Mouse (Mus musculus): Measurements from ENCODE around the gene Fmnl3. TPM values are rescaled to one million over a fixed set of nuclear protein-coding genes. Genes with fewer than 3 reads are reported as not detected.
"Not testable (repeated sequence)": the region's sequence is repeated elsewhere in the genome, so short reads cannot be mapped to it uniquely, and the experiment has no call there.

Fmnl3 gene
- polyA plus RNA-seq, 1 experiment from 2014 or later = 22.3 TPM

- no peak for DNase-seq (ENCODE audit: low spot score)
These were observed 17.7 kb upstream of the Fmnl3 start for GRCm38 (mm10) chr15:99387976-99388375.

- DNase-seq (ENCODE audit: low spot score) = no peak
These were observed 16.5 kb upstream of the Fmnl3 start for GRCm38 (mm10) chr15:99386796-99387195.

GRCm38 (mm10) chr15:99386110-99386509, 15.8 kb upstream of the Fmnl3 start:
- not testable (repeated sequence) for DNase-seq (ENCODE audit: low spot score)

DNA sequence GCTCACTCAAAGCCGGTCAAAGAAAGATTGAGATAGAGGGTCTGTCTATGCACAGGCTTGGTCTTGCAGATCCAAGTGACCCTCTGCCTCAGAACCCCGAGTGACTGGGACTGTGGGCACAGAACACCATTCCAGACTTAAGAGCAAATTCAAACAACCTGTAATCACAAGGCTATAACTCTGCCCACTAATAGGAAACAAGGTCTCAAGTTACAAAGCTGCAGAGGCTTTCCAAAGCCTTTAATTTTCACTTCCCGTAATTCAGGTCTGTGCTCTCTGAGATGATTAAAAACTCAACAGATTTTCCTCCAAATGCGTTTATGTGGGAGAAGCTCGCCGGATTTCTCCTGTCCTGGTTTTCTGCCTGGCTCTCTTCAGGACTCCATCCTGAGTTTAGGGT, 13.8 kb upstream of the Fmnl3 start:
- no peak for DNase-seq (ENCODE audit: low spot score)

- no peak for DNase-seq (ENCODE audit: low spot score)
These were observed 12.6 kb upstream of the Fmnl3 start for GRCm38 (mm10) chr15:99382893-99383292.

DNA sequence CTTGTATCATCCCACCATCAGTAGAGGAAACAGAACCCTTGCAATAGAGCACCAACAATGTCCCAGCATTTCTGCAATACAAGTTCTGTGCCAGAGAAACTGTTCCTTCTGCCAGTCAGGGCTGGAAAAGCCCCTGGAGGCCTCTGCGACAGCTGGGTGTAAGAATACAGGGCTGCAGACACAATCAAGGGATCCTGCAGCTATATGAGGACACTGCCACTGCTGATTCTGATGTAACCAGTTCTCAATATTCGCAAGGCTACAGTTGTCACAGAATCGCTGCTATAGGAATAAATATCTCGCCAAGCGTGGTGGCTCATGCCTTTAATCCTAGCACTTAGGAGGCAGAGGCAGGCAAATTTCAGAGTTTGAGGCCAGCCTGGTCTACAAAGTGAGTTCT, 6.0 kb upstream of the Fmnl3 start:
- no peak for DNase-seq (ENCODE audit: low spot score)

GRCm38 (mm10) chr15:99375581-99375980, 5.3 kb upstream of the Fmnl3 start:
- DNase-seq (ENCODE audit: low spot score) = no peak

DNA sequence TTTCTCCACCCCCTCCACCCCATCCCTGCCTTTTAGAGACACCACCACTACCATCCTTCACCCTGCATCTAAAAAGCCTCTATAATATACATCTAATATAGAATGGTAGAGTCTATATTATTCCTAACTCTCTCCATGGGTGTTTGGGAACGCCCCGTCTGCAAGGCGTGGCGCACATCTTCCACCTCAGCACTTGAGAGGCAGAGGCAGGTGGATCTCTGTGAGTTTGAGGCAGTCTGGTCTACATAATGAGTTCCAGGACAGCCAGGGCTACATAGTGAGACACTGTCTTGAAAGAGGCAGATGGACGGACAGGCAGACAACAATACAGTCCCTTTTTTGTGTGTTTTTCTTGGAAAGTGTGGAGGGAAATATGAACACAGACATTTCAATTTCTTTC, 4.8 kb upstream of the Fmnl3 start:
- no peak for DNase-seq (ENCODE audit: low spot score)

- DNase-seq (ENCODE audit: low spot score) = no peak
These were observed 2.5 kb upstream of the Fmnl3 start for GRCm38 (mm10) chr15:99372761-99373160.

DNA sequence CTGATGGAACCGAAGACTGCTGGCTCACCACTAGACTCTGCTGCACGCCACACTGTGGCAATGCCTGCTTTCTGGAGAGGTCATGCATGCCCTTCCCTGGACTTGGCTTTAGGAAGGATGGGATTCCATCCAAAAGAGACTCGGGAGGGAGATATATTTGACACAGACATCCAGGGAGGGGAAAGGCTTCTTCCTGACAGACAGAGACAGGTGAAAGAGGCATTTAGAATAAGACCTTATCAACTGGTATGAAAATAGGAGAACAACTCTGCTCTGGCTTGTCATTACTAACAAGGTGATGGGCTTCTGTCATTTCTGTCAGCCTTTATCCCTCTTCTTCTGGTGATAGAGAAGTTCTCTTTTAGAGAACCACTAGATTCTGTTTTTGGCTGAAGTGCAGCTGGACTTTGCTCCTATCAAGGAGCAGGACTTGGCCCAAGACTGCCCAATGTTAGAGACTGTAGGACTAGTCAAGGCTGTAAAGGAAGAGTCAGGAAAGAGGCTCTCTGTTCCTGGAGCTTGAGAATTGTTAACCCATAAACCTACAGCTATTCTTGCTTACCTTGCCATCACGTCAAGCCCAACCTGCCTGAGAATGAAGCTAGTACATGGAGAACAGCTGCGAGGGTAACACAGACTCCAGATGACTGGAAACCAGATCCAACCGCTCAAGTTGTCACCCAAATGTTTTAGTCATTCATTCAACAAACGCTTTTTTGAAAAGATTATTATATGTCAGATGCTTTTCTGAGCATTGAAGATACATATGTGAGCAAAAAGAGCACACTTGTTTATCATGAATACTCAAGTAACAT, 1.5 kb upstream of the Fmnl3 start:
- no peak for DNase-seq (ENCODE audit: low spot score)

DNA sequence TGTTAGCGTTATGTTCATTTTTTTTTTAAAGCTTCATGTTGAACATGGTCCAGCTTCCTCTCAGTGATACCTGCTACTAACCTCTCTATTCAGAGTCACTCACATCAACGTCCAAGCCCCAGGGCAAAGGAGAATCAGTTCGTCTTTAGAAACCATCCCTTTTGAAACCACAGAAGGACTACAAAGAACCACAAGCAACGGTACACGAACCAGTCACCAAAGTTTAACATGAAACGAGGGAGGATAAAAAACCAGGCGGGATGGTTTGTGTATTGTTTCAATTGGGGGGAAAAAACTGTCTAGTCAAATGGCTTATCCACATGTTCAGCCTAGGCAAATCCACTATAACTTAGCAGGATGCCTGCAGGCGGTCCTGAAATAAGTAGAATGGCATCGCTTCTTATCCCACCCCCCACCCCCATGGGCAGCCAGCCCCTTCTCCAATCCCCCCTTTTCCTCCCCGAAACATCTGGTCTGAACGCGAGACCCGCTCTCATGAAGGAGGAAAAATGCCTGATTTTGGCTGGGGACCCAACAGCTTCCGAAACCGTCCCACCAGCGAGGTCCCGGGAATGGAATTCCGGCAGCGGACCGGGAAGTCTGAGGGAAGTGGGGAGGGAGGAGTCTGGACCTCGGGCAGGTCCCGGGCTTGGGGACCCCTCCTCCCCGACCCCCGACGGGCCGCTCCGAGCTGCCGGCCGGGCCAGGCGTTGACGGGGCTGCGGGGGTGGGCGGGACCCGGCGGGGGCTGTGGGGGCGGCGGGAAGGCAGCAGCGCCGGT, 701 bp downstream of the Fmnl3 start:
- DNase-seq (ENCODE audit: low spot score) = peak; percentile 16

- no peak for DNase-seq (ENCODE audit: low spot score)
These were observed 1.6 kb downstream of the Fmnl3 start for GRCm38 (mm10) chr15:99368583-99369266.

- peak; percentile 71 for DNase-seq (ENCODE audit: low spot score)
These were observed 5.4 kb downstream of the Fmnl3 start for GRCm38 (mm10) chr15:99364921-99365320.

GRCm38 (mm10) chr15:99364022-99364530, 6.2 kb downstream of the Fmnl3 start:
- no peak for DNase-seq (ENCODE audit: low spot score)

GRCm38 (mm10) chr15:99358952-99359351, 11.3 kb downstream of the Fmnl3 start:
- DNase-seq (ENCODE audit: low spot score) = no peak

DNA sequence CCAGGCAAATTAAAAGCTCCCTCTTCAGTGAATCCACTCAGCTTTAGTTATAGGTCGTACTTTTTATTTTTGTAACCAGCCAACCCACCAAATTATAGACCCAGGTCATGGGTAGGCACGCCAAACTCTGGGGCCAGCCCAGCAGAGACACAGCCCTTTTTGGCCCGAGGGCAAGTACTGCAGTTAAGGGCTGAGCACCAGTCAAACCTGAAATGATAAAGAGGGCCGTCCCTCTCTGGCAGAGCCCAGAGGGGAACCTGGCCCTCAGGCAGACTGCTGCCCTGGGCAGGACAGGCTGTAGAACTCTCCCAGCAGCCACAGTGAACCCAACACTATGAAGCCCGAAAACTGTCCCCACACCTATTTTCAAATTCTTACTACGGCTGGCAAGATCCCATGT, 13.8 kb downstream of the Fmnl3 start:
- no peak for DNase-seq (ENCODE audit: low spot score)

DNA sequence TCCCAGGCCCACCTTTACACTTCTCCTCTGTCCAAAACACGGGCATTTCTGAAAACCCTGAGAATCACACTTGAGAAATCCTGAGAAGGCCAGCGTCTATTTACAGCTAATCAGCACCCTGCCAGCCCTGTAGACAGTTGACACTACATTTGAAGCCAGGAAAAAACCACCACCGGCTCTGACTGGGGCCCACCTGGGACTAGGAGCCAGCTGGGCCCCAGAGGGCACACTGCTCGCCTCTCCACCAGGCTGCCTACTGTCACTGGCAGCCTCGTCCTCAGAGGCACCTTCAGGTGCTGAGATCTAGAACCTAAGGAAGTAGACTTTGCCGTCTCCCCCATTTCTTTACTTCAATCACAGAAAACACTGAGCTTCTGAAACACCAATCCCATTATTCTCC, 14.6 kb downstream of the Fmnl3 start:
- DNase-seq (ENCODE audit: low spot score) = peak; percentile 69

GRCm38 (mm10) chr15:99352306-99352705, 18.0 kb downstream of the Fmnl3 start:
- no peak for DNase-seq (ENCODE audit: low spot score)

DNA sequence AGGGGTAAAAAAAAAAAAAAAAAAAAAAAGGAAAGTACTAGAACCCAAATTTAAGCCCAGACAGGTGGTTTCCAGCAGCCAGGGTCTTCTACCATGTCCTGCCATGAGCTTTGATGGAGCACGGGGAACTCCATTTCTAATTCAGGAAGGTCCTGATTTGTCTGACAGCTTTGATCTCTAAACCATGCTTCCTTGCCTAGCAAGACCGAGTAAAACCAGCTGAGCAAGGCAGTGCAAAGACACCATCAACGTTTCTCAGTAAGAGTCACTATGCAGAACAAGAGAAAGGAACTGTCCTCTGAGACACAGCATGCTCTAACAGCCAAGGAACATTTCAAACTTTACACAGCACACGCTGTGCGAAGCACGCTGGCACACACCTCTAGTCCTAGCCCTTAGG, 18.7 kb downstream of the Fmnl3 start:
- no peak for DNase-seq (ENCODE audit: low spot score)

DNA sequence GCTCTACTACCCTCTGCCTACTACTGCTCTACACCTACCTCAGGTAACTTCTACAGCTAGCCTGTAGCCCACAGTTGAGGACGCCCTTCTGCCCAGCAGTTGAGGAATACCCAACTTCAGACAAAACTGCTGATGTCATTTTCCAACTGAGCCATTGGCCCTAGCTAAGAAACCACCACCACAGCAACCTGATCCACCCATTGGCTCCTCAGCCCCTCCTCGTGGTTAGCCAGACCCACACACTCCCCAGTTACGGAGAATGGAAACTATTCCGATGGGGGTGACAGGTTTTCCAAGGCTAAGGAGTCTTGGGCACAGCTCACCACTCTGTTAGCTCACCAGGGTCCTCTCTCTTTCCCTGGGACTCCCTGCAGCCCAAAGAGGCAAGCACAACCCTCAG, 25.3 kb downstream of the Fmnl3 start:
- DNase-seq (ENCODE audit: low spot score) = no peak

GRCm38 (mm10) chr15:99344148-99344870, 26.0 kb downstream of the Fmnl3 start:
- DNase-seq (ENCODE audit: low spot score) = no peak
